Mouse (Mus musculus): Measurements from ENCODE around the gene Vps54.

Vps54 gene

DNA sequence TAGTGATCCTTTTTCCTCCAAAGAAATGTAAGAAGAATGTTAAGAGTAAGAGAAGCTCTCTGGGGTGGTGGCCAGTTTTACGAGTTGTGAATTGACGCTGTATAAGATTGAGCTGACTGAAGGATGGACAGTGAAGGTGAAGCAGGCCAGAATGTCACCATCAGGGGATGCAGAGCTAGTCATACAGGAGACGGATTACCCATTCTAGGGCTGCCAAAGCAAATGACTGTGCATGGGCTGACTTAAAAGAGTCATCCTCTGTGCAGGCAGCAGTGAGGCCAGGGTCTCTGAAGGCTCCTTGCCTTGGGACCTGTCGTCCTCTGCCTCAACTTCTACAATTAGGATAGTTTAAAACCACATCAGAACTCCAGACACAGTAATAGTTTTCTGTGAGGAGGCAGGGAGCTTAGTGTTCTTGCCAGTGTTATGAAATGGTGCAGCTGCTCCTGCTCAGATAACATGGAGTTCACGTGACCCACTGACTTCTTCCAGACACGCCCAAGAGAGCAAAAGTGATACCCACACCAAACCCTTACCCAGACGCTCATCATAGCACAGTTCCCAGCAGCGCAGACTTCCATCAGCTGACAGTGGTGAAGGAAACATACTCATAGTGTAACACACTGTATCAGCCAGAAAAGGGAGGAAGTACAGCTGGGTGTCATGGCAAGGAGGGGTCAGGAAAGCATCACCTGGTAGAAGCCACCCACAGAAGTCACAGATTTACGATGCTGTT, 75.0 kb downstream of the Vps54 start:
- TF ChIP-seq GATA4 (IDR thresholded peaks at IDR 0.05; ENCODE audit: insufficient replicate concordance, low read length) = no peak

DNA sequence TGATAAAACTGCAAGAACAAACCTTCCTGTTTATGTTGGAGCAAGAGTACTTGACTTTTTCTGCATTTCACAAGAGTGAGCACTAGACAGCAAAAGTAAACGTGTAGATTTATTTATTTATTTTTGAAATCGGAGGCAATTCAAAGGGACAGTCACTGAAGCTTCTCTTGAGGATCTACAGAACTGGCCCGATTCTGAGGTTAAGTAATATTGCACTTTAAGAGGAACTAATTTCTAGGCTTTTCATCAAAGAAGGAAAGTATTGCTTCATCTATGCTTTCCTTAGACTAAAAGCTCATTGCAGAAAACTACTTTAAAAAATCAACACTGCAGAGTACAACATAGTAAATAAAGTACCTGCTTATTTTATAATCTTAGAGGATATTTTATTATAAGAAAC, 82.5 kb downstream of the Vps54 start:
- no peak for TF ChIP-seq GATA4 (IDR thresholded peaks at IDR 0.05; ENCODE audit: insufficient replicate concordance, low read length)

DNA sequence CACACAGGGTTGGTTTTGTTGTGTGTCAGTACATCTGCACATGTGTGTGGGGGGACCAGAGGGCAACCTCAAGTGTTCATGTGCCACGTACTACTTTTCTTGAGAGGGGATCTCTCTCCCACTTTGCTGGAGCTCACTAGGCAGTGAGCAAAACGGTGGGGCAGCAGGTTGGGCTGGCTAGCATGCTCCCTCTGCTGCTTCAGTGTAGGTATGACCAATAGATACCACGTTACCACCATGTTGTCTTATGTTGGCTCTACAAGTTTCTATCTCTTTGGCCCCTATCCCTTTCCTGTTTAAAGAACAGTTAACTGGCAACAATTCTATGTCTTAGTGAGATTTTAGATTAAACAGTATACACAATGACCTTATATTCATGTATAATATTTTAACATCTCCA, 83.3 kb downstream of the Vps54 start:
- no peak for TF ChIP-seq GATA4 (IDR thresholded peaks at IDR 0.05; ENCODE audit: insufficient replicate concordance, low read length)

DNA sequence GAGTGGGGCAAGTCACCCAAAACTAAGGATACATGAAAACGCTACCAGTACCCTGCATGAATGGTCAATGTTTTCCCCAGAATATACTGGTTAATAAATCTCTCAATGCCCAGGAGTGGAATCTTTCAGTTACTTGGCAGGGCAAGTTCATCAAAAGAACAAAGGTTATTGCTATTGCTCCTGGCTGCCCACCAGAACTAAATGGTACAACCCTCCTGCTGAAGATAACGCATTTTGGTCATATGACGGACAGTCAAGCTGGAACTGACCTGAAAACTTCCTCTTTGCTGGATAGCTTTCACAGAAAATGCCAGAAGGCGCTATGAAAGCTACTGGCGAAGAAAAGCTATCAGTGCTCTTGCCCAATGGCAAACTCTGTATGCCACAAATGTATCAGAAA, 86.7 kb downstream of the Vps54 start:
- TF ChIP-seq GATA4 (IDR thresholded peaks at IDR 0.05; ENCODE audit: insufficient replicate concordance, low read length) = peak; percentile 79; the same call in 1 of the 2 replicates

DNA sequence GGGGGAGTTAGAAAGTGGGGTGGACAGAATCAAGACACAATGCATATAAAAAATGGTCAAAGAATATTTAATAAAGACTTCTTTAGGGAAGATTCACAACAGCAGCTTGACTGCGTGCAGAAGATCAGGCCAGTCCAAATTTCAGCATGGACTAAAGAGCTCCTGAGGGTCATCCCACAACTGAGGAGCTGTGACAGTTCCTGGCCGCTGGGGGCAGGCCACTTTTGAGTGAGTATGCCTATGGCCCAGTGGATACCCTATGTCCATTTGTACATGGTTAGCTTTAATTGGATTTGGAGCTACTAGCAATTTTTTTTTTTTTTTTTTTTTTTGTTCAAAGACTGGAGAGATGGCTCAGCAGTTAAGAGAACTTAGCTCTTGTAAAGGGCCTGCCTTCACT, 87.7 kb downstream of the Vps54 start:
- TF ChIP-seq GATA4 (IDR thresholded peaks at IDR 0.05; ENCODE audit: insufficient replicate concordance, low read length) = no peak

DNA sequence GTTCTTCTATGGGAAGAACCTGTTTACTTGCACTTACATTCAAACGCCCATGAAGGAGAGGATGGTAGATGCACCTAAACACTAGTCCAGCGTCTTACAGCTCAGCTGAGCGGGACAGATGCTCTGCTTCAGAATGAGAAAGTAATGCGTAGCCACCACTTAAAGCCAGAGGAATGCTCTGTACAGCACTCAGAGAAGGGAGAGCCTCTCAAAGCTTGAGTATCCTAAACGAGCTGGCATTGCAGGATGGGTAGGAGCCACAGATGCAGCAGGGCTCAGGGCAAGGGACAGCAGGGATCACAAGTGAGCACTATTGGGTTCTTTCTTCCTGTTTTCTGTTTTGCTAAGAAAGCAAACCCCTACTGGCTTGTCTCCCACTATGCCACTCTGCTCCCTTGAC, 88.4 kb downstream of the Vps54 start:
- no peak for TF ChIP-seq GATA4 (IDR thresholded peaks at IDR 0.05; ENCODE audit: insufficient replicate concordance, low read length)

DNA sequence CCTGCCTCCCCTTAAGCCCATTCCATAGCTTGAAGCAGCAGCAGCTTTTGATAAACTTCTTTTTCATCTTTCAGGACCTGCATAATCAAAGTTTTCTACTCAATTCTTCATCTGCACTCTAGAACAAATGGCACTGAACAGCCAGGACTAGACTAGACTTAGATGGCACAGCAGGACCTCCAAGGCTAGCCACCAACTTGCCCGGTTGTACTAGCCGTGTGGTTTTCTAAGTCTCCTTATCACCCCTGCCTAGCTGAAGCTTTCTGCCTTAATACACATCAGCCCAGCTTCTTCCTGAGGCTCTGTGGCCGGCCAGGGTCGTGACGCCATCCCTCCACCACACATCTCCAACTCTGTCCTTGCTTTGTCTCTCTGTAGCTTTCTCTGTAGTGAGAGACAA, 89.1 kb downstream of the Vps54 start:
- no peak for TF ChIP-seq GATA4 (IDR thresholded peaks at IDR 0.05; ENCODE audit: insufficient replicate concordance, low read length)

DNA sequence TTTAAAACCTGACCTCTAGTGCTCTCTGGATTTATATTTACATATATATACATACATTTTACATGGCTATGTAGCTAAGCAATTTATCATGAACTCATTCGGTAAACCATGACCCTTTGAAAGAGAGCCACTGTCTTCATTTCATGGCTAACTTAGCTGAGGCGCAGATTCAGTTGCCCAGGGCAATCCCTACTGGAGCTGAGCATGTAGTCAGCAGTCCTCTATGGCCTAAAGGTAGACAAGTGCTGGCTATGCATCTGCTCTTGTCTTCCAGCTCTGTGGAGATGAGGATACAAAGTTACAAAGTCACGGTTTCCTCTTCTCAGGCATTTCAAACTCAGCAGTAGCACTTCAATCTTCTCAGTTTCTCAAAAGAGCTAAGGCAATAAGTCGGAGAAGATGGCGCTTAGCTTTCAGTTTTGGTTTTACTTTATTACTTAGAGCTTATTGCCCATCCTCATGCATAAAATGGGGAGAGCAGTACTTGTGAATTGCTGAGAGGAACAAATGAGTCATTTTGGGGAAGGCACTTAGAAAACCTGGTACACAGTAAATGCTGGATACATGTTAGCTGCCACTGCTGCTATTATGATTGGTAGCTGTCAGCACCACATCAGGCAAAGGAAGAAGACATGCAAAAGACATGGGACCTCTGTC, 93.7 kb downstream of the Vps54 start:
- no peak for TF ChIP-seq GATA4 (IDR thresholded peaks at IDR 0.05; ENCODE audit: insufficient replicate concordance, low read length)

DNA sequence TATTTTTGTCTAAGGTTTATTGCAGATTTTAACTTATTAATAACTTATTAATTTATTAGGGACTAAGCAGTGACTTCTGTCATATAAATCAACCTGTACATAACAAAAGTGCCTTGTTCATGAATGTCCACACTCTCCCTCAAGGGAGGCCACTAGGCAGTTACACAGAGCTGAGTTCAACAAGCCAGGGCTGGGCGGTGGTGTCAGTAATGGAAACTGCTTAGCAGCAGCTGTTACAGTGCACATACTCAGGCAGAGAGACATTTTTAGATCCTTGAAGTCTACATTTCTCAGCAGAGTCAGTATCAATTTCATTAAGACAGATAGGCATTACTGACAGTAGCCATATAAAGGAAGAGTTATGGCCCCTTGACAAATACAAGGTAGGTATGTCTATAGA, 98.8 kb downstream of the Vps54 start:
- TF ChIP-seq GATA4 (IDR thresholded peaks at IDR 0.05; ENCODE audit: insufficient replicate concordance, low read length) = no peak

DNA sequence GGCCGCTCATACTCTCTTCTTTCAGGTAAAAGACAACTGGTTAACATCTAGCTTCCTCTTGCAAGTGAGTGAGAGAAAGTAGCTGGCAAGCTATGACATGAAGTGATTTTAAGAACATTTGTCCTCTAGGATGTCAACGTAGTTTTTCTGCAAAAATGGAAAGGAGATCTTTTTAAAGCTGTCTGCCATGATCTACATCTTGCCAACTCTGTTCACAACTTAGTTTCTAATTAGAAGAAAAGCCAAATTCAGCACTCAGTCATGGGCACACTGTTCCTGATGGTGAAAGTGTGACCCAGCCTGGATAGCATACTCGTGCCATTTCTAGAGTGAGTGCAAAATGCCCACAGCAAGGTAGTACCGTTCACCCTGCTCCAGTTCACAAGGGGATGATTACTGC, 100.0 kb downstream of the Vps54 start:
- TF ChIP-seq GATA4 (IDR thresholded peaks at IDR 0.05; ENCODE audit: insufficient replicate concordance, low read length) = no peak

DNA sequence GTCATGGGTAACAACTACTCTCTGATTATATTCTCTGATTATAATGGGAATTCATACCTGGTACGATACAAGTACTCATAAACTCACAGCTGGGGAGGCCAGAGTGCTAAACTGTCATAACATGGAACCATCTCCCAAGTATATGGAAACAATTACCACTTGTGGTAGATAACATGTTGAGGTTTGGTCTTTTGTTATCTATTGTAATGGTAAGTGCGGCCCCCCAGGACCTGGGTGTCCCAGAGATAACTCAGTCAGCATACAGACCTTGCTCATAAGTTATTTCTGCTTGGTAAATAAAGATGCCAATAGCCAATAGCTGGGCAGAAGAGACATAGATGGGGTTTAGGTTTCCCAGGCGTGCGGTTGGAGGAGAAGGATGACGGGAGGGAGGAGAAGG, 104.4 kb downstream of the Vps54 start:
- no peak for TF ChIP-seq GATA4 (IDR thresholded peaks at IDR 0.05; ENCODE audit: insufficient replicate concordance, low read length)

DNA sequence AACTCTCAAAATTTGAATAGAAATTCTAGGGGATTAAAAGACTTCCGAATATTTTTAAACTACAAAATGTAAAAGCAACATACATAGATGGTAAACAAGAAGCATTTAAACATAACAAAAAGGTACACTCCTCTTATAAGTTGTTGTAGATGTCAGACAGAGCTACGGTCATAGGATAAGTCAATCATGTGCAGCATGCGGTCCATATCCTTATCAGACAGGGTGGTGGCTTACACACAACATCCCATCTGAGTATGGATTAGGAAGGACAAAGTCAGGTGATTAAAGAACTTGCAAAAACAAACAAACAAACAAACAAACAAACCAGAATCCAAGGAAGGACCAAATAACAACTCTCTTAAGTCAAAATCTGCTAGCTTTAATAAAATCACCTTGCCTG, 106.9 kb downstream of the Vps54 start:
- TF ChIP-seq GATA4 (IDR thresholded peaks at IDR 0.05; ENCODE audit: insufficient replicate concordance, low read length) = no peak

DNA sequence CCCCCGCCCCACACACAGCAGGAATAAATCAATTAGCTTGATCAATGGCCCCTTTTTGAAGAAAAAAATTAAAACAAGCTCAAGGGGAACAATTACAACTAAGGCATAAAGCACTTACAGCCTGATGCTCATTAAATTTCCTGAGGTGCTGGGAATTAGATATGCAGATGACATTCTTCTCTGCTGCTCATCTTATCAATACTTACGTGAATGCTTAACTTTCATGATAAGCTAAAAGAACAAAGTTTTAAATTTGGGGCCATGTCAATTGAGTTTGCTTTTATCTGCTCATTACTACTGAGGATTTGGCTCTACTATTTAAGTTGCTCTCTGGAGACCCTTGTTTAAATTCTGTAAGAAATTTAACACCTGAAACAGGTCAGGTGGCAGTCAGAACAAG, 109.8 kb downstream of the Vps54 start:
- TF ChIP-seq GATA4 (IDR thresholded peaks at IDR 0.05; ENCODE audit: insufficient replicate concordance, low read length) = no peak

DNA sequence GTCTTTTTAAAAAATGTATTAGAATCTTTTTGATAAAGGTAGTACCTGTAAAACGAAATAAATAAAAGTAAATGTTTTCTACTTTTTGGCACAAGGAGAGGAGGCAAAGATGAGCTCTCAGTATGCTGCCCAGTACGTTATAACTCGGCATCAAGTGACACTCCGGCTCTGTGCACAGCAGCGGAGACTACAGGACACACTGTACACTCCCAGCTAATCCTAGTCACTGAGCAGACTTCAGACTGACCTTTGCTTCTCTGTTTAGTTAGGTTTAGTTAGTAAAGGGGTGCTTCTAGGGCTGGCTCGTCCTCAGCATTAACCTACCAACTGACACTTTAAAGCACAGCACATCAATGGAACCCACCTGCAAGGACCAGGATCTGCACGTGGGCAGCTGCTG, 112.2 kb downstream of the Vps54 start:
- no peak for TF ChIP-seq GATA4 (IDR thresholded peaks at IDR 0.05; ENCODE audit: insufficient replicate concordance, low read length)

DNA sequence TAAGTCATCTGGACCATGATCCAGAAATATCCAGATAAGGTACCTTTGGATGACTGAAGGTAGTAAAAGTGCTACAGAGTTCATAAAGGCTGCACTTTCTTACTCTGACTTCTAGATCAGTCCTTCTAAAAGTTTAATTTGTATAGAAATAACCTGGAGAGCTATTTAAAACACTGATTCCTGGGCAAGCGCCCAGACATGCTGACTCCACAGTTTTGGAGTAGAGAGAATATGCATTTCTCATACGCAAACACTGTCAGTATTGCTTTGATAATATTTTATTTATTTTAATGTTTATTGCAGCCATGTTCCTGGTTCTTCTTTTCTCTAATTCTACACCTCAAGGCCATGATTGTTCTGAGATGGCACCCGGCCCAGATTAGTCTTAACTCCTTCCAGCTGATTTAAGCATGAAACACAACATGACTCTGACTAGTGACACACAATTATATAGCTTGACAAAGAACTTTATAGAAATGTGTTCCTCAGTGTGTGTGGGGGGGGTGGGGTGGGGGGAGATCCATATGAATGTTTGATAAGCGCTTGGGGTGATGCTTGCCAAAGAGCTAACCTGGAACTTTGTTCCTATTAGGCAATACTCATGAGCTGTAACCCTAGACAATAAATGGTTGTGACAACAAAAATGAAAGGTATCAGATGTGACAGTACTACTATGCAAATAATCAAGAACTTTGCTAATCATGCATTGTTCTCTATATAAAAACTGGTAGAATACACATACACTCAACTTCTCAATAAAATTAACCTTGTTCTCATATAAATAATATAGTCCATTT, 124.3 kb downstream of the Vps54 start:
- TF ChIP-seq GATA4 (IDR thresholded peaks at IDR 0.05; ENCODE audit: insufficient replicate concordance, low read length) = 0 out of 2 replicates have a peak, but pooled peaks have one; percentile 23

DNA sequence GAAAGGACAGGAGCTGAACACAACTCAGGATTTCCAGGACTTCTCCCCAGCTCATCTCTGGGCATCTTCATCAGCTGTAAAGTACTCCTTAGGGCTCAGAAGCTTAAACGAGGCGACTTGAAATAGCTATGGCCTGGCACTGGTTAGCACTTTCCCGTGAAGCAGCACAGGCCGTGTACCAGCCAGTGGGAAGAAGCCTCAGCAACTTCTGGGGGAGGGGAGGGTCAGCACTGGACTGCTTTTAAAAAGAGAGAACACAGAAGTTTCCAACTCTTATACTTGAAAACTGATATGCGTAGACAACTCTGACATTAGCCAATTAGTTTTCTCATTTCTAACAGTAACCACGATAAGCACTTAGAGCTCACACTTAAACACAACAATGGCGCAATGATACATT, 129.4 kb downstream of the Vps54 start:
- no peak for TF ChIP-seq GATA4 (IDR thresholded peaks at IDR 0.05; ENCODE audit: insufficient replicate concordance, low read length)

Data from liver, adult (tissue).